Mouse (Mus musculus) limb, embryonic 14.5 days (tissue): ENCODE results near the gene Heg1. TPM values are rescaled to one million over a fixed set of nuclear protein-coding genes. Genes with fewer than 3 reads are reported as not detected.

Experiments
- ATAC-seq: fragments of 200-750 bp; cut with Nextera tagmentation; 2 replicates; pipeline ENCODE4 v1.8.0; 2017; ENCODE audit warnings: low read depth, moderate number of reproducible peaks, moderate TSS enrichment; ENCODE audit not compliant: low FRiP score
- DNase-seq: peaks from one replicate; pipeline ENCODE4 v3.0.0-alpha.2; 2015; ENCODE audit warnings: low spot score
- H3K27ac ChIP-seq: fragments of 300-500 bp; sonication (generic); replicated peaks from 2 replicates; pipeline ENCODE4 v1.5.1; 2014; ENCODE audit warnings: low read depth, mild to moderate bottlenecking, low read length, moderate library complexity, mixed read lengths
- H3K27me3 ChIP-seq: fragments of 300-500 bp; sonication (generic); 2 replicates; pipeline ENCODE4 v1.6.1; 2014; ENCODE audit warnings: low read length, mixed read lengths; ENCODE audit not compliant: control insufficient read depth, insufficient read depth
- H3K36me3 ChIP-seq: fragments of 300-500 bp; sonication (generic); 2 replicates; pipeline ENCODE4 v1.6.1; 2014; ENCODE audit warnings: mild to moderate bottlenecking, low read length, moderate library complexity, mixed read lengths; ENCODE audit not compliant: control insufficient read depth, insufficient read depth
- H3K4me1 ChIP-seq: fragments of 300-500 bp; sonication (generic); 2 replicates; pipeline ENCODE4 v1.6.1; 2014; ENCODE audit warnings: antibody characterized with exemption, low read length, mixed read lengths; ENCODE audit not compliant: control insufficient read depth, insufficient read depth
- H3K4me2 ChIP-seq: fragments of 300-500 bp; sonication (generic); replicated peaks from 2 replicates; pipeline ENCODE4 v1.6.1; 2014; ENCODE audit warnings: low read depth, mild to moderate bottlenecking, low read length, moderate library complexity; ENCODE audit not compliant: severe bottlenecking
- H3K4me3 ChIP-seq: fragments of 300-500 bp; sonication (generic); replicated peaks from 2 replicates; pipeline ENCODE4 v1.5.1; 2014; ENCODE audit warnings: low read length
- H3K9ac ChIP-seq: fragments of 300-500 bp; sonication (generic); 2 replicates; pipeline ENCODE4 v1.6.1; 2014; ENCODE audit warnings: mild to moderate bottlenecking, low read depth, low read length, moderate library complexity; ENCODE audit not compliant: severe bottlenecking
- H3K9me3 ChIP-seq: fragments of 300-500 bp; sonication (generic); 2 replicates; pipeline ENCODE4 v1.6.1; 2016; ENCODE audit warnings: low read length; ENCODE audit not compliant: control insufficient read depth
- POLR2A ChIP-seq: fragments of 200-500 bp; IDR thresholded peaks from 2 replicates; pipeline ENCODE4 v1.8.0; 2012; ENCODE audit warnings: inconsistent platforms, mild to moderate bottlenecking, moderate library complexity, borderline replicate concordance; ENCODE audit not compliant: insufficient read depth, insufficient read length; ENCODE audit errors: extremely low read depth
- WGBS: fragments of 180-500 bp; shearing (Covaris S2); extraction: QIAGEN DNeasy Blood & Tissue Kit; methylation state at CpG from one replicate; pipeline ENCODE4 v1.1.7; 2014; 5-methylcytosine and 5-hydroxymethylcytosine counted together
- polyA plus RNA-seq, 2 experiments: library from polyadenylated mRNA; depleted of rRNA in 1 of 2; stranded (reverse) in 1 of 2; unstranded in 1 of 2; fragments of >200 nt; fragmentation: Nextera tagmentation in 1 of 2; extraction: Ambion mirVana in 1 of 2; gene quantifications; 2 replicates each; pipeline versions ENCODE4 v1.2.1 to v1.2.3; 2012 to 2014

Gene Heg1
- polyA plus RNA-seq, 2 experiments = 20.8 to 22.0 TPM

DNA sequence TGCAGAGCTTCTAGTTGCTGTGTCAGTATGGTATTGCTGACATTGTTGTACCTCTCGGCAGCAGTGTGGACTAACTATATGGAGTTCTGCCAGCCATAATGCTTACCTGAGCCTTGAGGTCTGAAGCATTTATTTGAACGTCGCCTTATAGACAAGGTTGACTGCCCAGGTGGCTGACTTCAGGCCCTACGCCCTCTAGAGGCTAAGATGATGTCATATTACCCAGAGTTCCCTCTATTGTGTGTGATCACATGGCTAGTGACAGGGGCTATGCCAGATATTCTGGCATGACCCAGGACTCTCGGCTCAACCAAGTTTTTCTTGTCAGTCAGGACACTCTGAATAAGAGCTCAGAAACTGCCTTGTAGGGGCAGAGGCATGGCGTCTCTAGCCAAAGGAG lies 52.6 kb downstream of the Heg1 start:
- no peak overlapping the region for H3K4me2 ChIP-seq
- H3K9ac ChIP-seq = no peak overlapping the region
- H3K27ac ChIP-seq = no peak overlapping the region
- no peak for TF ChIP-seq POLR2A
- ATAC-seq = no peak
- H3K27me3 ChIP-seq = no peaks in the 10 kb centered on the region
- peaks cover 37% of the 10 kb centered on the region for H3K4me1 ChIP-seq
- WGBS = 82% methylated on average over 6 of the region's 6 CpGs
- DNase-seq = no peak
- H3K36me3 ChIP-seq = 0 out of 2 replicates have a peak, but pooled peaks cover 8% of the 10 kb centered on the region
- H3K9me3 ChIP-seq = no peaks in the 10 kb centered on the region
- no peak overlapping the region for H3K4me3 ChIP-seq

GRCm38 (mm10) chr16:33738949-33739719 lies 55.0 kb downstream of the Heg1 start:
- WGBS = 24% methylated on average over 7 of the region's 7 CpGs
- Histone ChIP-seq H3K9ac (no peak overlapping the region), H3K9me3 (no peaks in the 10 kb centered on the region), H3K36me3 (peaks cover 18% of the 10 kb centered on the region), H3K4me1 (peaks cover 40% of the 10 kb centered on the region), H3K27ac (peak overlapping the region; percentile 56), H3K4me3 (no peak overlapping the region), H3K27me3 (no peaks in the 10 kb centered on the region), H3K4me2 (no peak overlapping the region; the same call in 1 of the 2 replicates)
- no peak for TF ChIP-seq POLR2A
- DNase-seq = peak; percentile 83
- peak; percentile 81 for ATAC-seq

DNA sequence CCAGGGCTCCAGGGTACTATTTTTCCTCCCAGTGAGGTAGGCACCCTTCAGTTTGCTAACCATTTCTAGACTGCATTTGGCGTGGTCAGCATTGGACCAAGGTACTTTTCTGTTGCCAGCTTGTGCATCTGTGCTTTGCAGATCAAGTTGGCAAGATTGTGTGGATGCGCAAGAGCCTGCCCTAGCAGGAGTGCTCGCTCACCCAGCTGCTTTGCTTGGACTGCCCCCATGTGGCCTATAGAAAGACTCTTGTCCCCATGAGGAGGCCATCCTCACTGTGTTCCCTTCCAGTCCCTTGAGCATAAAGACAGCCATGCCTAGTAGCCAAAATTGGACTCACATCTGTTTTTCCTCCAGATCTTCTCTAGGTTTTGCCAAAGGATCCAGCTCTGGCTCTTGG lies 55.6 kb downstream of the Heg1 start:
- H3K27ac ChIP-seq = peak overlapping the region; percentile 56; the same call in 1 of the 2 replicates
- peaks cover 18% of the 10 kb centered on the region for H3K36me3 ChIP-seq
- TF ChIP-seq POLR2A = no peak
- DNase-seq = peak; percentile 68
- H3K27me3 ChIP-seq = no peaks in the 10 kb centered on the region
- peak; percentile 48 for ATAC-seq
- no peak overlapping the region for H3K9ac ChIP-seq
- H3K4me3 ChIP-seq = no peak overlapping the region
- H3K4me1 ChIP-seq = peaks cover 40% of the 10 kb centered on the region
- no peak overlapping the region for H3K4me2 ChIP-seq
- no peaks in the 10 kb centered on the region for H3K9me3 ChIP-seq
- 34% methylated on average over 3 of the region's 3 CpGs for WGBS

DNA sequence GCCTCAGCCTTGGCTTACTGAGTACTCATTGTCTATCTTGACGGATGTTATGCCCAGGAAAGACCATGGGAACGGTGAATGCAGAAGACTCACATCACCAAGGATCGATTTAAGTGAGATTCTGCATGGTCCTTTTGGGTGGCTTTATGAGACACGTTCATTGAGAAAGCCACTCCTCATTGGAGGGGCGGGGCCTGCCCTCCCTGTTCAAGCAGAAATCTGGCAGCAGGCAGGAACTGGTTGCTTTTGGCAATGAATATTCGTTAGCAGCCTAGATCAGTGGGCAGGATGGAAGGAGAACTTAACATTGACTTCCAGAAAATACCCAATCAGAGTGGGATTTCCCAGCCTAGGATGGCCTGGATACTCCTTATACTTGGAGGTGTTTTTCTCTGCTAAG lies 56.2 kb downstream of the Heg1 start:
- DNase-seq = no peak
- peaks cover 40% of the 10 kb centered on the region for H3K4me1 ChIP-seq
- peaks cover 18% of the 10 kb centered on the region for H3K36me3 ChIP-seq
- no peaks in the 10 kb centered on the region for H3K27me3 ChIP-seq
- no peaks in the 10 kb centered on the region for H3K9me3 ChIP-seq
- ATAC-seq = no peak
- H3K27ac ChIP-seq = 0 out of 2 replicates have a peak overlapping the region, but pooled peaks have one; percentile 4
- H3K4me3 ChIP-seq = no peak overlapping the region
- no peak overlapping the region for H3K9ac ChIP-seq
- WGBS = 50% methylated on average over 6 of the region's 6 CpGs
- TF ChIP-seq POLR2A = no peak
- no peak overlapping the region for H3K4me2 ChIP-seq

GRCm38 (mm10) chr16:33741795-33742194 lies 57.6 kb downstream of the Heg1 start:
- Histone ChIP-seq H3K27me3 (no peaks in the 10 kb centered on the region), H3K9me3 (no peaks in the 10 kb centered on the region), H3K36me3 (peaks cover 13% of the 10 kb centered on the region), H3K27ac (no peak overlapping the region), H3K9ac (no peak overlapping the region), H3K4me3 (no peak overlapping the region), H3K4me1 (peaks cover 40% of the 10 kb centered on the region), H3K4me2 (no peak overlapping the region)
- 43% methylated on average over 5 of the region's 5 CpGs for WGBS
- TF ChIP-seq POLR2A = no peak
- ATAC-seq = no peak
- no peak for DNase-seq
